Mouse (Mus musculus) cerebellum, adult 2 months (tissue): Measurements from ENCODE around the gene G430095P16Rik. TPM values are rescaled to one million over a fixed set of nuclear protein-coding genes. Genes with fewer than 3 reads are reported as not detected.

Experiments used
- DNase-seq, 2 experiments: peaks; one replicate each; pipeline ENCODE4 v3.0.0; 2021
- H3K27ac ChIP-seq: fragments of 200-500 bp; 2 replicates; pipeline ENCODE4 v1.5.1; 2012; ENCODE audit warnings: low read length, control low read depth, inconsistent platforms; ENCODE audit not compliant: insufficient read depth
- H3K27me3 ChIP-seq: fragments of 200-500 bp; 2 replicates; pipeline ENCODE4 v1.6.1; 2012; ENCODE audit warnings: inconsistent platforms, mild to moderate bottlenecking, low read length, moderate library complexity; ENCODE audit not compliant: control insufficient read depth, insufficient read depth
- H3K4me1 ChIP-seq: fragments of 200-500 bp; 2 replicates; pipeline ENCODE4 v1.6.1; 2011; ENCODE audit warnings: low read length; ENCODE audit not compliant: control insufficient read depth, insufficient read depth
- H3K4me3 ChIP-seq: fragments of 200-500 bp; replicated peaks from 2 replicates; pipeline ENCODE3; 2011; ENCODE audit warnings: mild to moderate bottlenecking, low read depth, low read length, control low read depth; ENCODE audit not compliant: insufficient read depth
- CTCF ChIP-seq: fragments of 200-500 bp; IDR thresholded peaks from 2 replicates; pipeline ENCODE4 v1.5.1; 2011; ENCODE audit warnings: low read depth, mild to moderate bottlenecking, control low read depth, low read length, moderate library complexity, borderline replicate concordance; ENCODE audit not compliant: insufficient read depth
- POLR2A ChIP-seq: fragments of 200-500 bp; IDR thresholded peaks from 2 replicates; pipeline ENCODE4 v1.6.1; 2011; ENCODE audit warnings: low read length, control low read depth, borderline replicate concordance; ENCODE audit not compliant: insufficient read depth
- whole genome bisulfite sequencing: fragments of 180-500 bp; shearing (Covaris S2); methylation state at CpG from one replicate; pipeline ENCODE4 v1.1.7; 2018; 5-methylcytosine and 5-hydroxymethylcytosine counted together
- polyA plus RNA-seq: library from polyadenylated mRNA; depleted of rRNA; stranded (reverse); fragments of >200 nt; gene quantifications from 2 replicates; pipeline ENCODE4 v1.2.3, GENCODE M21; 2012

G430095P16Rik gene
- polyA plus RNA-seq, 1 experiment, result 0.33 TPM

DNA sequence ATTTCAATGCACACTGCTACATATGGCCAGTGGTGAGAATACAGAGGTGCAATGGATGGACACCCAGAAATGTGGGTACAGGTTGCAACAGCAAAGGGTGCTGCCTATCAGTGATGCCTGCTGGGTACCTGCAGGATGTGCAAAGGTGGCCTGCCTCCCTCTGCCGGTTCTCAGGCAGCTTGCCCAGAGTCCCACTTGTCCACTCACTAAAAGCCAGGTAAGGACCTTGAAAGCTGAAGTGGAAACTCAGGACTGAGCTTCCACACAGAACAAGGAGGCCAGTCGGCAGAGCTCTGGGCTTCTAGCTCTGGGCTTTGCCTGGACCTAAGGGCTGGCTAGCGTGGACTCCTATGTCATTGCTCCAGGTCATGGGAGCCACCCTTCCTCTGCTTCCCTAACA, 11.5 kb upstream of the G430095P16Rik start:
- Histone ChIP-seq H3K27ac (no peak overlapping the region), H3K4me1 (peaks cover 19% of the 10 kb centered on the region), H3K4me3 (no peak overlapping the region), H3K27me3 (no peaks in the 10 kb centered on the region)
- DNase-seq, result no peak
- WGBS, result 20% methylated on average over 3 of the region's 3 CpGs
- no peak for TF ChIP-seq POLR2A
- TF ChIP-seq CTCF, result no peak

DNA sequence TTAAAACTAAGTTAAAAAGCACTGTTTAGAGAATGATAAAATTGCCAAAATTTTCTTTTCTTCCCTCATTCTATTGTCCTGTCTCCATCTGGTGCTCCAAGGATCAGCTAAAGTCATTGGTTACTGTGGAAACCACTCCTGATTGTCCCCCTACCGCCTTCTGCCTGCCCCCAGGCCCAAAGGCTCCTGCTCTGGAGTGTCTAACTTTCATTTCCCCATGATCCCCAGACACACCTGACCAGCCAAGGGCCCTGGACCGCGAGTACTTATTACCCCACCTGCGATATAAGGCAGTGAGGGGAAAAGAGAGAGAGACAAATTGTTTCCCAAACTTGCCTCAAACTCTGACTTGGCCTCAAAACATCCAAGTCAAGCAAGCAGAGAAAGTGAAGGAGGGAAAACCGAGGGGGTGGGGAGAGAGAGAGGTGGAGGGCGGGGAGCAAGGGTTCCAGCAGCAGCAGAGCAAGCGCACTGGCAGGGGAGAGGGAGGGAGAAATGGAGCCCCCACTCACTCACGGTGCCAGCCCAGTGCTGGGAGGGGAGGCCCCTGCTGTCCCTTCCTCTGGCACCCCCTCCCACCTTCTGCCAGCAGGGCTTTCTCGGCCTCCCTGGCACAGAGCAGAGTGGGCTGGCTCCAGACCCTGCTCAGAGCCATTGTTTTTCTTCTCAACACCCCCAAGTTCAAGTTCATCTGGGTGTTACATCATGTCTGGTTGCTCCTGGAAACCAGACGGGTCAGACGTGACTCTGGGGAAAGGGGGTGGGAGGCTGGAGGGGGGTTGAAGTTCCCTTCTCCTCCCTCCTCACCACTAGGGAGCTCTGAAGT, 10.7 kb upstream of the G430095P16Rik start:
- peak in 1 of 2 experiments; percentile 49 for DNase-seq
- Histone ChIP-seq H3K4me1 (peaks cover 24% of the 10 kb centered on the region), H3K27me3 (no peaks in the 10 kb centered on the region), H3K4me3 (no peak overlapping the region), H3K27ac (no peak overlapping the region)
- TF ChIP-seq CTCF (no peak), POLR2A (no peak)
- 27% methylated on average over 11 of the region's 11 CpGs for WGBS

- H3K27me3 ChIP-seq, result no peaks in the 10 kb centered on the region
- H3K27ac ChIP-seq, result no peak overlapping the region
- WGBS, result 33% methylated on average over 3 of the region's 3 CpGs
- peaks cover 24% of the 10 kb centered on the region for H3K4me1 ChIP-seq
- no peak for DNase-seq
- TF ChIP-seq POLR2A (no peak), CTCF (no peak)
- no peak overlapping the region for H3K4me3 ChIP-seq
Observed at GRCm38 (mm10) chr8:84712759-84713120, 10.1 kb upstream of the G430095P16Rik start.

GRCm38 (mm10) chr8:84713381-84713780, 9.4 kb upstream of the G430095P16Rik start:
- H3K27ac ChIP-seq, result peak overlapping the region; percentile 4; the same call in 1 of the 2 replicates
- WGBS, result 44% methylated on average over 4 of the region's 4 CpGs
- TF ChIP-seq POLR2A (no peak), CTCF (no peak)
- no peak for DNase-seq
- no peaks in the 10 kb centered on the region for H3K27me3 ChIP-seq
- H3K4me1 ChIP-seq, result peaks cover 25% of the 10 kb centered on the region
- no peak overlapping the region for H3K4me3 ChIP-seq

DNA sequence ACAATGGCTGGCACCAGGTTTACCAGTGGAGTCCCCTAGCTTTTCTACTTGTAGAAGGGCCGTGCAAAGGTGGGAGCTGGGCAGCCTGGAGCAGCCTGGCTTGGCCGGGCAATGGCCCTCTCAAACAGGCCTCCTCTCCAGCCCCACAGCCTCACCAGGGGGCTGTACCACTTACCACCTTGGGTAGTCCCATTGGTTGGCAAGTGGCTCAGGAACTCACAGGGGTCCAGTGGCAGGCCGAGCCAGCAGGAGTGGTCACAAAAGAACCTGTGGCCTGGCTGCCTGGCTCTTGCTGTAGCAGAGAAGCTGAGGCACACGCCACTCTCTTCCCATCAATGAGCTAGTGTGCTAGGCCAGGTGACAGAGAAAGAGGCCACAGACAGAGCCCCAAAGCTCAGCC, 8.6 kb upstream of the G430095P16Rik start:
- no peaks in the 10 kb centered on the region for H3K27me3 ChIP-seq
- DNase-seq, result no peak
- TF ChIP-seq CTCF (no peak), POLR2A (no peak)
- H3K4me3 ChIP-seq, result no peak overlapping the region
- peaks cover 27% of the 10 kb centered on the region for H3K4me1 ChIP-seq
- no peak overlapping the region; the same call in 1 of the 2 replicates for H3K27ac ChIP-seq
- 45% methylated on average over 4 of the region's 4 CpGs for WGBS

DNA sequence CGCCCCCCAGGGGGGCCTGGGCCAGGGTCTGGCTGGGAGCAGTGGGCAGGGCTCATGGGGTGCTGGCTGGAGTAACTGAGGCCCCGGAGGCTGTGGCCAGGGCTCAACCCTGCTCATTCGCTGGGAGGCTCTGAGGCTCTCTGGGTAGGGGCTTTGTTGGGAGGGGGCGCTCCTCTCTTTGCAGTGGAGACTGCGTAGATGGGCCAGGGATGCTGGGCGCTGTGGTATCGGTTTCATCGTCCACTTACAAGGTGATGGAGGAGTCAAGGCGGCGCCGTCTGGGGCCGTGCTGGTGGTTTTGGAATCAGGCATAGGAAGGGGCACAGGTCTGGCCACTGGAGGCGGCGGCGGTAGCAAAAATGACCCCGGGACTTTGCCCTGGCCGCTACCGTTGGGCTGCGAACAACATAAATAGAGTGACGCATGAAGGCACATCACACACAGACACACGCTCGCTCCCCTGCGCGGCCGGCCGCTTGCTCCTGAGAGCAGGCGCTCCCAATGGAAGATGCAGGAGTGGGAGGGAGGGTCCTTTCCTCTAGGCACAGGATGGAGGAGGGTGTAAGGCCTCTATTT, 6.8 kb upstream of the G430095P16Rik start:
- Histone ChIP-seq H3K4me1 (peaks cover 36% of the 10 kb centered on the region), H3K4me3 (no peak overlapping the region), H3K27ac (no peak overlapping the region), H3K27me3 (no peaks in the 10 kb centered on the region)
- 48% methylated on average over 27 of the region's 27 CpGs for WGBS
- no peak for DNase-seq
- no peak for TF ChIP-seq POLR2A

GRCm38 (mm10) chr8:84716790-84717189, 6.0 kb upstream of the G430095P16Rik start:
- WGBS, result 40% methylated on average over 11 of the region's 11 CpGs
- no peak for DNase-seq
- H3K4me1 ChIP-seq, result peaks cover 41% of the 10 kb centered on the region
- TF ChIP-seq POLR2A, result no peak
- no peak for TF ChIP-seq CTCF
- H3K27me3 ChIP-seq, result no peaks in the 10 kb centered on the region
- H3K4me3 ChIP-seq, result no peak overlapping the region
- no peak overlapping the region for H3K27ac ChIP-seq

- peak overlapping the region; percentile 18; the same call in 1 of the 2 replicates for H3K27ac ChIP-seq
- no peak overlapping the region for H3K4me3 ChIP-seq
- no peak for DNase-seq
- H3K4me1 ChIP-seq, result peaks cover 53% of the 10 kb centered on the region
- WGBS, result 35% methylated on average over 5 of the region's 5 CpGs
- TF ChIP-seq POLR2A, result no peak
- TF ChIP-seq CTCF, result no peak
- no peaks in the 10 kb centered on the region for H3K27me3 ChIP-seq
Observed at GRCm38 (mm10) chr8:84718476-84718875, 4.3 kb upstream of the G430095P16Rik start.
